Mouse (Mus musculus) small intestine, adult 2 months (tissue): Measurements from ENCODE around the gene Il10rb. TPM values are rescaled to one million over a fixed set of nuclear protein-coding genes. Genes with fewer than 3 reads are reported as not detected.
A peak's percentile ranks its signal among the peaks of the same experiment; 100 is the strongest.

Experiments used
- H3K27ac ChIP-seq: fragments of 200-500 bp; 2 replicates; pipeline ENCODE4 v1.5.1; 2012; ENCODE audit warnings: low read depth, low read length, control low read depth, inconsistent platforms; ENCODE audit not compliant: insufficient read depth
- H3K27me3 ChIP-seq: fragments of 200-500 bp; 2 replicates; pipeline ENCODE4 v1.6.1; 2012; ENCODE audit warnings: mild to moderate bottlenecking, moderate library complexity, low read length, inconsistent platforms; ENCODE audit not compliant: control insufficient read depth, insufficient read depth
- H3K36me3 ChIP-seq: fragments of 200-500 bp; 2 replicates; pipeline ENCODE4 v1.6.1; 2012; ENCODE audit warnings: mild to moderate bottlenecking, low read length, control low read depth, inconsistent platforms; ENCODE audit not compliant: control insufficient read depth, insufficient read depth
- H3K4me1 ChIP-seq: fragments of 200-500 bp; 2 replicates; pipeline ENCODE4 v1.6.1; 2012; ENCODE audit warnings: low read length, inconsistent platforms, mixed read lengths; ENCODE audit not compliant: control insufficient read depth, insufficient read depth, insufficient read length
- H3K4me3 ChIP-seq: fragments of 200-500 bp; 2 replicates; pipeline ENCODE4 v1.5.1; 2012; ENCODE audit warnings: low read depth, mild to moderate bottlenecking, control low read depth, inconsistent platforms, low read length, moderate library complexity
- CTCF ChIP-seq: fragments of 200-500 bp; IDR thresholded peaks from 2 replicates; pipeline ENCODE4 v1.5.1; 2012; ENCODE audit warnings: low read depth, mild to moderate bottlenecking, control low read depth, inconsistent platforms, low read length, moderate library complexity, mixed read lengths; ENCODE audit not compliant: insufficient replicate concordance, insufficient read length; ENCODE audit errors: extremely low read depth
- POLR2A ChIP-seq: fragments of 200-500 bp; IDR thresholded peaks from 2 replicates; pipeline ENCODE4 v1.6.1; 2012; ENCODE audit warnings: low read depth, mild to moderate bottlenecking, control low read depth, inconsistent platforms, low read length, moderate library complexity
- WGBS: fragments of 180-500 bp; shearing (Covaris S2); methylation state at CpG from one replicate; pipeline ENCODE4 v1.1.7; 2018; 5-methylcytosine and 5-hydroxymethylcytosine counted together
- polyA plus RNA-seq: library from polyadenylated mRNA; depleted of rRNA; stranded (reverse); fragments of >200 nt; gene quantifications from 2 replicates; pipeline ENCODE4 v1.2.3, GENCODE M21; 2012

Gene Il10rb
- polyA plus RNA-seq, 1 experiment: 51.2 TPM

DNA sequence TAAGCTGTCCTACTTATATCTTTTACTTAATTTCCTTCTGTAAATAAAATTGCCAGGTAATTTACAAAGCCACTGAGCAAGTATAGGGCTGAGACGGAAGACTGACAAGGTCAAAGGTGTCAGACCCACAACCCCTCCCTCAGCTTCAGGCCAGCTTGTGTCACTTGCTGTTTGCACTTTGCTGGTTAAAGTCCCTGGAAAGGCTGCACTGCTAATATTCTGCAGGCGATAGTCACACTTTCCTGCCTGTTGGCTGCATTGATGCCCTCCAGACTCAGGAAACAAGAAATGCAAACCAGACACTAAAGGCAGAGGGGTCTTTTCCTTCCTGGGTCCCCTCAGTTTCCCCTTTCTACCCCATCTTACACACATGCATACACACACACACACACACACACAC, 44.0 kb upstream of the Il10rb start:
- no peaks in the 10 kb centered on the region for H3K36me3 ChIP-seq
- WGBS: 51% methylated on average over 2 of the region's 2 CpGs
- no peak for TF ChIP-seq CTCF
- no peak for TF ChIP-seq POLR2A
- H3K4me1 ChIP-seq: no peaks in the 10 kb centered on the region
- no peak overlapping the region for H3K4me3 ChIP-seq
- no peaks in the 10 kb centered on the region for H3K27me3 ChIP-seq
- no peak overlapping the region for H3K27ac ChIP-seq

DNA sequence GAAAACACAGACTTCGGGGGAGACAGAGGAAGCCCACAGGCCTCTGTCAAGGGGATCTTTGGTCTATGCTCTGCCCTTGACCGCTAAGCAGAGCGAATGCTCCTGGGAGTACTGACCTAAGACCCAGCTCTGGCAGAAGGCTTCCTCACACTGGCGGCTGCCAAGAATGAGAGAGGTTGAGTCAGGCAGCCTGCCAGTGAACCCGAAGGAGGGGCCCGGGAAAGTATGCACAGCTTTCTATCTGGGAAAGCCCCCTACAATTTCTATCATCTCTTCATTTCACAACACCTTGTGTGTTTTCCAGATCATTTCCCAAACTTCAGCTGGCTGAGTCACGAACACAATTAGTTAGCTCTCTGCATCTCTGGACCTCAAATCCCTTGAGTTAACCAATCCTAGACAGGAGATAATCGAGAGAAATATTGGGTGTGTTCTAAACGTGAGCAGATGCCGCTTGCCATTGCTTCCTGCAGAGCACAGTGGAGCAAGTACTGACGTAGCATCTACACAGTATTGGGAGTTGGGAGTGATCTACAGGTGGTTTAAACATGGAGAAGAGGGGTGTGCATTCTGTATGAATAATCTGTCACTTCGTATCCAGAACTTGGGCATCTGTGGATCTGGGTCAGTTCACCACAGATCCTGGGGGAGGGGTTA, 43.2 kb upstream of the Il10rb start:
- H3K27ac ChIP-seq: peak overlapping the region; percentile 53
- 40% methylated on average over 12 of the region's 12 CpGs for WGBS
- H3K36me3 ChIP-seq: no peaks in the 10 kb centered on the region
- H3K4me3 ChIP-seq: no peak overlapping the region
- TF ChIP-seq CTCF: no peak
- no peak for TF ChIP-seq POLR2A
- H3K4me1 ChIP-seq: no peaks in the 10 kb centered on the region
- H3K27me3 ChIP-seq: no peaks in the 10 kb centered on the region

DNA sequence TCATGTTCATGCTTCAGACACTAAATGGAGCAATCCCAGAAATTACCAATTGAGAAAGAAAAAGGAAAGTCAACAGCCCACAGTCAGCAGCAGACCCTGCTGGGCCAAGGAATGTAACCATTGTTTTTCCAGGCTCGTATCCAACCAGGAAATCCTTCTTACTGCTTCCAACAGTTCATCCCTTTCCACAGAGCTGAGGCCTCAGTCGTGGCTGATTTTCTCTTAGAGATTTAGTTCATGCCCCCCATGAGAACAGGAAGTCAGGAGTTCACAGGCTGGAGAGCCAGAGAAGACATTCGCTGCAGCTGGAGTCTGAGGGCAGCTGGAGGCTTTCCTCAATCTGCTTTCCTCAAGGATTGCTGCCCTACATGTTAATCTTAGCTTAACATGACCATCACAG, 42.5 kb upstream of the Il10rb start:
- H3K36me3 ChIP-seq: no peaks in the 10 kb centered on the region
- 25% methylated on average over 3 of the region's 3 CpGs for WGBS
- peak overlapping the region; percentile 53; the same call in 1 of the 2 replicates for H3K27ac ChIP-seq
- no peak overlapping the region for H3K4me3 ChIP-seq
- no peaks in the 10 kb centered on the region for H3K27me3 ChIP-seq
- H3K4me1 ChIP-seq: no peaks in the 10 kb centered on the region
- no peak for TF ChIP-seq CTCF

GRCm38 (mm10) chr16:91366567-91366966, 39.4 kb upstream of the Il10rb start:
- Histone ChIP-seq H3K36me3 (no peaks in the 10 kb centered on the region), H3K4me3 (no peak overlapping the region), H3K4me1 (no peaks in the 10 kb centered on the region), H3K27ac (no peak overlapping the region), H3K27me3 (no peaks in the 10 kb centered on the region)
- no peak for TF ChIP-seq POLR2A
- TF ChIP-seq CTCF: no peak

DNA sequence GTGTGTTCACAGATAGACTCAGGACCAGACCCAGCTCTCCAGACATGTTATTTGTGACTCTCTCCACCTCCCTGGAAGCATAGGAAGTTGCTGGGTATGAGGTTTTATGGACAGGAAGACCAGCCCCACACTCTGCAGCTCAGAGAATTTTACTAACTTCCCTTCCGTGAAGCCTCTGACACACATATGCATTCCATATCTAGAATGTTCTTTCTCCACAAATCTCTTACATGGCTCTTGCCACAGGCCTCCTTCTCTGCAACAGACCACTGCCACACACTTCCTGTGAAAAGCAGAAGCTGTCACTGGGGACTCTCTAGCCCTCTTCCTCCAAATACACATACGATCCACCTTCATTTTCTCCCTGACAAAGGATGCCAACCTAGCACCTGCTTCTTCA, 38.9 kb upstream of the Il10rb start:
- Histone ChIP-seq H3K27ac (no peak overlapping the region), H3K36me3 (no peaks in the 10 kb centered on the region), H3K4me3 (no peak overlapping the region), H3K4me1 (no peaks in the 10 kb centered on the region), H3K27me3 (no peaks in the 10 kb centered on the region)
- no peak for TF ChIP-seq CTCF
- no peak for TF ChIP-seq POLR2A
- WGBS: 80% methylated on average over 2 of the region's 2 CpGs

DNA sequence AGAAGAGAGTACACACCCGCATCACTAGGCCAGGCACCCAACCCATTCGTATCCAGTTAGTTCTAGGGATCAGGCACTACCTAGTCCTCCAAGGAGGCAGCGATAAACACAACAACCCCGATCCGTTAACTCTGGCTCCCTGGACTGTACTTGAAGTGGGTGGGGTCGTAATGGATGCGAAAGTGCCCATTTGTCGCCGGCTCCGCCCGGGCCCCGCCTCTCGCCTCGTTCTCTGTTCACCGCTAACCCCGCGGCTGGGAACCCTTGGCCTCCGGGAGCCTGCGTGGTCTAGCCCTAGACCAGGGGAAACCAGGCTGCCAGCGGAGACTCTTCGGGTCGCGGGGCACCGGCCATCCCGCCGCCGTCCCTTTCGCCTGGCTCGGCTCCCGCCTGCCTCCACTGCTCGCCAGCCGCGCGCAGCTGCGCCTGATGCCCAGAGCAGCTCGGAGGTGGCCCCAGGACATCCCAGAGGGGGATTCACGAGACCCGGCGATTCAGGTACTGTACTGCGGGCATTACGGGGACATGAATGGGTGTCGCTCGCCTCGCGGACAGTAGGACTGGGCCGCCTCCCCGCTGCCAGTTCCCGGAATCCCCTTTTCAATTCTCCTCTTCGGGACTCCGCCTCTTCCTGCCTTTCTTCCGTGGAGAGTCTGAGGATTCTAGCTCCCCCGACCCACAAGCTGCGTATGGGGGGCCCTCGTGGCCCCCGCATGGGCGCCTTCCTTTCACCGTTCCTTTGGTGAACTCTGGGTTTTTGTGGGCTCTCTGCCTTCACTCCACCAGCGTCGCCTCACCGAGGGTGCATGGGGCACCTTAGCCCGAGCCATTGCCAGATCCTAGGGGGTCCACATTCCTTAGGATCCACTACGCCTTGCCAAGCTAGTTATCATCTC, 33.1 kb upstream of the Il10rb start, which contains the start of gene Ifnar2:
Gene Ifnar2 (plus strand): TSS at position 207 of the 896 bp plus-strand sequence.
- Histone ChIP-seq H3K36me3 (no peaks in the 10 kb centered on the region), H3K27me3 (no peaks in the 10 kb centered on the region), H3K4me3 (peak within 1 kb of the TSS; percentile 95), H3K4me1 (peaks cover 7% of the 10 kb centered on the region; the same call in 1 of the 2 replicates), H3K27ac (peak within 1 kb of the TSS; percentile 93)
- WGBS: under 1% methylated on average over 62 of the region's 62 CpGs
- TF ChIP-seq CTCF (no peak; the same call in 1 of the 2 replicates), POLR2A (no peak; the same call in 1 of the 2 replicates)
